Mouse (Mus musculus) stomach, embryonic 16.5 days (tissue): ENCODE data around the gene Slc9a3r2. TPM values are rescaled to one million over a fixed set of nuclear protein-coding genes. Genes with fewer than 3 reads are reported as not detected.
A peak's percentile ranks its signal among the peaks of the same experiment; 100 is the strongest.

ENCODE experiments used
- ATAC-seq: fragments of 200-750 bp; cut with Nextera tagmentation; 2 replicates; pipeline ENCODE4 v1.8.0; 2017; ENCODE audit warnings: moderate number of reproducible peaks, moderate TSS enrichment; ENCODE audit not compliant: insufficient read depth, low FRiP score
- H3K27ac ChIP-seq: fragments of 300-500 bp; sonication (generic); 2 replicates; pipeline ENCODE4 v1.5.1; 2014; ENCODE audit warnings: low read length
- H3K27me3 ChIP-seq: fragments of 300-500 bp; sonication (generic); 2 replicates; pipeline ENCODE4 v1.6.1; 2014; ENCODE audit warnings: low read length, control low read depth, mixed read lengths; ENCODE audit not compliant: control insufficient read depth, insufficient read depth
- H3K36me3 ChIP-seq: fragments of 300-500 bp; sonication (generic); 2 replicates; pipeline ENCODE4 v1.6.1; 2014; ENCODE audit warnings: low read length; ENCODE audit not compliant: control insufficient read depth, insufficient read depth
- H3K4me1 ChIP-seq: fragments of 300-500 bp; sonication (generic); 2 replicates; pipeline ENCODE4 v1.6.1; 2014; ENCODE audit warnings: low read length, control low read depth, mixed read lengths; ENCODE audit not compliant: control insufficient read depth, insufficient read depth
- H3K4me2 ChIP-seq: fragments of 300-500 bp; sonication (generic); 2 replicates; pipeline ENCODE4 v1.6.1; 2014; ENCODE audit warnings: low read depth, low read length, mixed read lengths
- H3K4me3 ChIP-seq: fragments of 300-500 bp; sonication (generic); replicated peaks from 2 replicates; pipeline ENCODE4 v1.5.1; 2014; ENCODE audit warnings: mild to moderate bottlenecking, low read length
- H3K9ac ChIP-seq: fragments of 300-500 bp; sonication (generic); 2 replicates; pipeline ENCODE4 v1.6.1; 2014; ENCODE audit warnings: low read length
- H3K9me3 ChIP-seq: fragments of 300-500 bp; sonication (generic); replicated peaks from 2 replicates; pipeline ENCODE4 v1.6.1; 2016; ENCODE audit warnings: low read length, control low read depth; ENCODE audit not compliant: control insufficient read depth
- WGBS: fragments of 180-500 bp; shearing (Covaris S2); extraction: QIAGEN DNeasy Blood & Tissue Kit; methylation state at CpG from one replicate; pipeline ENCODE4 v1.1.7; 2014; 5-methylcytosine and 5-hydroxymethylcytosine counted together
- polyA plus RNA-seq: library from polyadenylated mRNA; unstranded; fragments of >200 nt; fragmentation: Nextera tagmentation; extraction: Ambion mirVana; gene quantifications from 2 replicates; pipeline ENCODE4 v1.2.1, GENCODE M21; 2015

The Slc9a3r2 gene
- polyA plus RNA-seq, 1 experiment from 2014 or later, result 38.0 TPM

DNA sequence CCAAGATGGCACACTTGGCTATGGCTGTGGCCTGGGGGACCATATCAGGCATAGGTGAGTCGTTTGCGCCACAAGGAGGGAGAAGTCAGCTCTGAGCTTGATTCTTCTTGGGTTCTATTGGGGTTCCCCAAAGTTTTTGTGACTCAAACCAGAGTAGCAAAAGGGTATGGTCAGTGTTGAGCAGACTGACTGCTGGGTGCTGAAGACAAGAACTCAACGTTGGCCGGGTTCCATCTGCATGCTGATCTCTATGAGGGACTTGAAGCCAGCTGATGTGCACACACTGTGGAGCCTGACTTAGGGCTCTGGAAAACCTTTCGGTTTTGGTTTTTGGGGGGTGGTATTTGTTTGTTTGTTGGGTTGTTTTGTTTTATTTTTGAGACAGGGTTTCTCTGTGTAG, 14.4 kb downstream of the Slc9a3r2 start:
- no peak overlapping the region for H3K9ac ChIP-seq
- WGBS, result 91% methylated on average over 5 of the region's 5 CpGs
- H3K4me2 ChIP-seq, result no peak overlapping the region

DNA sequence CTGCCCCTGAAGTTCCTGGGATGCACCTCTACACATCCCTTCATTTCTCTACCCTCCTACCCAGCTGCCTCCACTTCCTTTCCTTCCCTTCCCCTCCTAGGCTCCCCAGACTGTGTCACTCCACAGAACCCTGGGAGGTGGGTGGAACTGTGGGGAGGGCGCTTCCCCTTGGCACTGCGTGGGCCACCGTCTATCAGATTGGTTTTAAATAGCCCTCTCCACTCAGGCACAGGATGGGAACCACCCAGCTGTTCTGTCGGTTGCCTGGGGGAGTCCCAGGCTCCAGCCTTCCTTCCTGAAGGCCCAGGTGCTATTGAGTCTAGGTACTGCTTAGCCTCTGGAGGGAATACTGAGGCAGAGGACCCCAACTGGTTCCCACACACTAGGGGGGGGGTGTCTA, 15.1 kb downstream of the Slc9a3r2 start:
- Histone ChIP-seq H3K4me1 (peaks cover 28% of the 10 kb centered on the region), H3K9me3 (no peaks in the 10 kb centered on the region), H3K36me3 (peaks cover 3% of the 10 kb centered on the region; the same call in 1 of the 2 replicates), H3K27ac (no peak overlapping the region), H3K9ac (no peak overlapping the region), H3K4me2 (no peak overlapping the region), H3K27me3 (no peaks in the 10 kb centered on the region), H3K4me3 (no peak overlapping the region)
- 76% methylated on average over 4 of the region's 4 CpGs for WGBS
- ATAC-seq, result no peak

More for the DNA sequence above, 14.4 kb downstream of the Slc9a3r2 start:
- Histone ChIP-seq H3K36me3 (no peaks in the 10 kb centered on the region), H3K9me3 (no peaks in the 10 kb centered on the region), H3K27ac (no peak overlapping the region), H3K4me3 (no peak overlapping the region), H3K4me1 (peaks cover 31% of the 10 kb centered on the region), H3K27me3 (no peaks in the 10 kb centered on the region)
- no peak for ATAC-seq

DNA sequence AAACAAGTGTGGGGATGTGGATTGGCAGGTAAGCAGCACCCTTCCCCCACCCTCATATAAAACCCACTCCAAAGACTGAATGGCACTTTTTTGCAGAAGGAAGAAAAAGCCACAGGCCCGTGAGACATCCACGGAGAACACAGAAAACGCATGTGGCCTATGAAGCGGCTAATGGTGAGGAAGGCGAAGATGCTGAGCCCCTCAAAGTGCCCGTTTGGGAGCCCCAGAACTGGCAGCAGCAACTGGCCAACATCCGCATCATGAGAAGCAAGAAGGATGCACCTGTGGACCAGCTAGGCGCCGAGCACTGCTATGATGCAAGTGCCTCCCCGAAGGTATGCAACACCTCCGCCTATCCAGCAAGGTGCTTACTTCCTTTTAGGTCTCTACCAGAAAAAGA, 16.3 kb downstream of the Slc9a3r2 start:
- H3K36me3 ChIP-seq, result peaks cover 3% of the 10 kb centered on the region; the same call in 1 of the 2 replicates
- peak overlapping the region; percentile 90 for H3K27ac ChIP-seq
- H3K9ac ChIP-seq, result peak overlapping the region; percentile 83
- H3K4me1 ChIP-seq, result peaks cover 21% of the 10 kb centered on the region
- H3K4me2 ChIP-seq, result no peak overlapping the region
- H3K27me3 ChIP-seq, result no peaks in the 10 kb centered on the region
- no peaks in the 10 kb centered on the region for H3K9me3 ChIP-seq
- no peak for ATAC-seq
- WGBS, result 90% methylated on average over 11 of the region's 11 CpGs
- no peak overlapping the region for H3K4me3 ChIP-seq

DNA sequence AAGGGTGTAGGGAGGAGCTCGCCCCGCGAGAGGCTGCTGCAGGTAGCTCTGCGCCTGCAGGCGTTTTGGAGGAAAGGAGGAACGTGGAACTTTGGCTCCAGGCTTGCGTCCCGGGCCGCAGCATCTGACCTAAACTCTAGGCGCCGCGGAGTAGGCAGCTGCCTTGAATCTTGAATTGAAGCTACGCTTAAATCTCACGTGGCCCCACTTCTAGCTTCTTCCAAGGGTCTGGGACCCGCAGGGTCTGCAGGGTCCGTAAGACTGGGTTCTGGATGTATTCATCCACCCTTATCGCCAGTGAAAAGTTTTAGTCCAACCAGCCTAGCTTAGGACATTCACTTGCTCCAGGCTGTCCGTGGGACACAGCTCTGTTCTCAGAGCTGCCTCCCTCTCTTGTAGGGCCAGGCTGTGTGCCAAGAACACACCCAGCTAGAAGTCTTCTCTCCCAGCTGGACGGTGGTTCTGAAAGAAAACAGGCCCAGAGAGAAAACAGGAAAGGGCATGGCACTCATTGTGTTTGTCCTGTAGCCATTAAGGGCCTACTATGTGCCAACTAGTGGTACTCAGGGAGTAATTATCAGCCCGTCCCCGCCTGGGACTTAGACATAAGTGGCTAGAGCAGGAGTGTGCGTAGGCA, 17.2 kb downstream of the Slc9a3r2 start:
- 10% methylated on average over 22 of the region's 22 CpGs for WGBS
- no peaks in the 10 kb centered on the region for H3K27me3 ChIP-seq
- H3K4me2 ChIP-seq, result peak overlapping the region; percentile 65
- H3K27ac ChIP-seq, result peak overlapping the region; percentile 90
- peak; percentile 65; the same call in 1 of the 2 replicates for ATAC-seq
- peaks cover 3% of the 10 kb centered on the region; the same call in 1 of the 2 replicates for H3K36me3 ChIP-seq
- H3K9ac ChIP-seq, result peak overlapping the region; percentile 83
- peaks cover 17% of the 10 kb centered on the region for H3K4me1 ChIP-seq
- no peaks in the 10 kb centered on the region for H3K9me3 ChIP-seq
- peak overlapping the region; percentile 69 for H3K4me3 ChIP-seq

DNA sequence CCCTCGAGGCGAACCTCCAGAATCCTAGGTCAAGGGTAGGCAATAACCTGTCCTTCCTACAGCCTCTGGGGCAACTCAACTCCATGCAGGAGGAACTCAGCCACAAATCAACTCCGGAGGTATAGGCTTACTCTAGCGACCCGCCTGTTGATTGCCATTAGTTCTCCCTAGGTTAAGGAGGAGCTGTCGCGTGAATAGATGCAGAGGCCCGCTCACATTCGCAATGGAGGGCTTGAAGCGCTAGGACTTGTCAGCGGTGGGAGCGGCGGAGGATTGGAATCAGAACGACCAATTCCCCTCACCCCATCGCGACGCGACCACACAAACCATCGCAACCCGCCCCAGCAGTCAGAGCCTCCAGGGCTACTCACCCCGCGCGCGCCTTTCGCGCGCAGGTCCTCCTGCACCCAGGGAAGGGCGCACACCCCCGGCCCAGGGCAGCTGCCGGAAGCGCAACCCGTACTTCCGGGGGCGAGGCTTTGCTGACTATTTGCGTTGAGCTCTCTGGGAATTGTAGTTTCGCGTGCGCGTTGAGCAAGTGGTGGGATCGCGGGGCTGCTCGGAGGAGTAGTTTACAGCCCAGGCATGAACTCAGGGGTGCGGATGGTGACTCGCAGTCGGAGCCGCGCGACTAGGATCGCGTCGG, 17.8 kb downstream of the Slc9a3r2 start, which contains the start of the genes Tsc2 and Nthl1:
TSS of gene Tsc2 (minus strand) at position 464 of the 646 bp plus-strand sequence.
TSS of gene Nthl1 (plus strand) at position 514 of the 646 bp plus-strand sequence.
- ATAC-seq, result peak; percentile 82; the same call in 1 of the 2 replicates
- under 1% methylated on average over 51 of the region's 51 CpGs for WGBS

DNA sequence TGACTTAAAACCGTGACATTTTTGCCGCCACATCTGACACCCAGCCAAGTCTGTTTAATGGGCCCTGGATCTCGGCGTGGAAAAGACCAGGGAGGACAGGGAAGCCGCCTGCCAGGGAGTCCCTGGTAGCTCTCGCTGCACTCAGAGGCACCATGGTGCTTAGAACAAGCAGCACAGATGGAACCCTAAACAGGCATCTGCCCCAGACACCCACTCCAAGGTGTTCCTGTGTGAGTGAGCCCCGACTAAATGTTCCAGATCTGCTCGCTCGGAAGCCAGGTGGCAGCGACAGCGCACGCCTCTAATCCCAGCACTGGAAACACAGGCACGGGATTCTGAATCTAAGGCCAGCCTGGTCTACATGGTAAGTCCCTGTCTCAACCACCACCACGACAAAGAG, 20.1 kb downstream of the Slc9a3r2 start:
- no peak for ATAC-seq
- Histone ChIP-seq H3K27me3 (no peaks in the 10 kb centered on the region), H3K27ac (no peak overlapping the region), H3K4me2 (no peak overlapping the region), H3K9ac (no peak overlapping the region), H3K4me1 (peaks cover 17% of the 10 kb centered on the region), H3K9me3 (no peaks in the 10 kb centered on the region), H3K4me3 (no peak overlapping the region), H3K36me3 (peaks cover 3% of the 10 kb centered on the region; the same call in 1 of the 2 replicates)
- 87% methylated on average over 14 of the region's 14 CpGs for WGBS

More for the DNA sequence above, 17.8 kb downstream of the Slc9a3r2 start, which contains the start of the genes Tsc2 and Nthl1:
- Histone ChIP-seq H3K27me3 (no peaks in the 10 kb centered on the region), H3K36me3 (peaks cover 3% of the 10 kb centered on the region; the same call in 1 of the 2 replicates), H3K4me2 (peak within 1 kb of the TSS; percentile 65), H3K9me3 (no peaks in the 10 kb centered on the region), H3K4me1 (peaks cover 17% of the 10 kb centered on the region), H3K9ac (peak within 1 kb of the TSS; percentile 83), H3K27ac (peak within 1 kb of the TSS; percentile 90), H3K4me3 (peak within 1 kb of the TSS; percentile 69)

DNA sequence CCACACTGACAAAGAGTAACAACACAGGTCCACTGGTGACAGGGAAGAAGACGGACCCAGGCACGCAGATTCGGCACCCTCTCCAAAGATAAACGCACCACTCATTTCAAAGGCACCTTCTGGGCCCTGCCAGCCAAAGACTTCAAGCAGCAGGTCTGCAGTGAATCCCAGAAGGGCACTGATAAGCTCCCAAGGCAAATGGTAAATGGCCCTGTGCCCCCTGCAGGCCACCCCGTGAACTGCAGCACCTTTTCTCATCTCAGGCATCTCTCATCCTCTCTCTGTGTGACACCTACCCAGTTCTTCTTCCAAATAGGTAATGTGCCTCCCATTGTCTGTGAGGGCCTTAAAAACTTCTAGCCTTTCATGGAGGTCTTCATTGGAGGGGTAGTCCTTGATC, 21.5 kb downstream of the Slc9a3r2 start:
- Histone ChIP-seq H3K4me1 (peaks cover 15% of the 10 kb centered on the region), H3K36me3 (peaks cover 3% of the 10 kb centered on the region; the same call in 1 of the 2 replicates), H3K4me2 (no peak overlapping the region), H3K27me3 (no peaks in the 10 kb centered on the region), H3K9me3 (no peaks in the 10 kb centered on the region), H3K9ac (no peak overlapping the region), H3K4me3 (no peak overlapping the region), H3K27ac (no peak overlapping the region)
- 46% methylated on average over 5 of the region's 5 CpGs for WGBS
- no peak for ATAC-seq

DNA sequence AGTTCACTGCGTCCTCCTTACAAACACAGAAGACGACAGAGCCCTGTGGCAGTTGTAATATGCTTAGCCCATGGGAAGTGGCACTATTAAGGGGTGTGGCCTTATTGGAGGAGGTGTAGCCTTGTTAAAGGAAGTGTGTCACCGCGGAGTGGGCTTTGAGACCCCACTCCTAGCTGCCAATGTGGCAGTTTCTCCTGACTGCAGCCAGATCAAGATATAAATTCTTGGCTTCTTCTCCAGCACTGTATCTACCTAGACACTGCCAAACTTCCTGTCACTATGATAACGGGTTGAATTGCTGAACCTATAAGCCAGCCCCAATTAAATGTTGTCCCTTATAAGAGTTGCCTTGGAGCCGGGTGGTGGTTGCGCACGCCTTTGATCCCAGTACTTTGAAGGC, 24.7 kb downstream of the Slc9a3r2 start:
- Histone ChIP-seq H3K36me3 (peaks cover 8% of the 10 kb centered on the region; the same call in 1 of the 2 replicates), H3K9ac (no peak overlapping the region), H3K4me1 (no peaks in the 10 kb centered on the region), H3K27ac (no peak overlapping the region), H3K4me3 (no peak overlapping the region), H3K4me2 (no peak overlapping the region), H3K27me3 (no peaks in the 10 kb centered on the region), H3K9me3 (no peaks in the 10 kb centered on the region)
- ATAC-seq, result no peak
- WGBS, result 90% methylated on average over 8 of the region's 8 CpGs

DNA sequence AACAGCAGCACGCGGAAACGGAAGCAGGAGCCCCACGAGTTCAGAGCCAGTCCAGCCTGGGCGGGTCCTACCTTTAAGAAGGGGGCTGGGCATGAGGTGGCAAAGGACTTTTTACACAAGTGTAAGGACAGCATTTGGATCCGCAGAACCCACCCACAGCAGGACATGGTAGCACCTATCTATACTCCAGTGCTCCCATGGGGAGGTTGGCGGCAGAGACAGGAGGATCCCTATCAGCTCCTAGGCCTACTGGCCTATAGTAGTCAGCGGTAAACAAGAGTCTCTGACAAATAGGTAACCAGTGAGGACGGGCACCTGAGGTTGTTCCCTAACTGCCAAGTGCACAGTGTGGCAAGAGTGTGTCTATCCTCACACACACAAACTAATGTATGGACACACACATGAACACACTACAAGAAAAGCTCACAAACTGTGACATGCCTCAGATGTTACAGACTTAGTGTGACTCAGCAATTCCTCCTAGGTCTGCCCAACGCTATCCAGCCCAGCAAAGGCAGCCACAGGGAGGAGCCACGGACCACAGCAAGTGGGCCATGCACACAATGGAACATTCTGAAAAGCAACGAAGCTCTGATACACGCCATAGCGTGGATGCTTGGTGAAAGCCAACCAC, 32.4 kb downstream of the Slc9a3r2 start:
- Histone ChIP-seq H3K9me3 (no peaks in the 10 kb centered on the region), H3K4me3 (no peak overlapping the region), H3K27ac (no peak overlapping the region), H3K27me3 (no peaks in the 10 kb centered on the region), H3K4me2 (no peak overlapping the region), H3K4me1 (no peaks in the 10 kb centered on the region), H3K9ac (no peak overlapping the region), H3K36me3 (peaks cover 25% of the 10 kb centered on the region)
- 0 out of 2 replicates have a peak, but pooled peaks have one; percentile 30 for ATAC-seq
- WGBS, result 81% methylated on average over 14 of the region's 14 CpGs
